Mouse (Mus musculus) intestine, embryonic 15.5 days (tissue): ENCODE results near the gene Tex9. TPM values are rescaled to one million over a fixed set of nuclear protein-coding genes. Genes with fewer than 3 reads are reported as not detected.

Experiments
- ATAC-seq: fragments of 200-750 bp; cut with Nextera tagmentation; 2 replicates; pipeline ENCODE4 v1.8.0; 2017; ENCODE audit warnings: moderate TSS enrichment, moderate library complexity
- H3K27ac ChIP-seq: fragments of 300-500 bp; sonication (generic); 2 replicates; pipeline ENCODE4 v1.5.1; 2015; ENCODE audit warnings: mild to moderate bottlenecking, inconsistent platforms
- H3K27me3 ChIP-seq: fragments of 300-500 bp; sonication (generic); replicated peaks from 2 replicates; pipeline ENCODE4 v1.6.1; 2015; ENCODE audit warnings: inconsistent platforms
- H3K36me3 ChIP-seq: fragments of 300-500 bp; sonication (generic); 2 replicates; pipeline ENCODE4 v1.6.1; 2015; ENCODE audit warnings: inconsistent platforms
- H3K4me1 ChIP-seq: fragments of 300-500 bp; sonication (generic); replicated peaks from 2 replicates; pipeline ENCODE4 v1.6.1; 2015; ENCODE audit warnings: inconsistent platforms
- H3K4me2 ChIP-seq: fragments of 300-500 bp; sonication (generic); replicated peaks from 2 replicates; pipeline ENCODE4 v1.6.1; 2015; ENCODE audit warnings: mild to moderate bottlenecking, inconsistent platforms
- H3K4me3 ChIP-seq: fragments of 300-500 bp; sonication (generic); replicated peaks from 2 replicates; pipeline ENCODE4 v1.5.1; 2015; ENCODE audit warnings: inconsistent platforms
- H3K9ac ChIP-seq: fragments of 300-500 bp; sonication (generic); 2 replicates; pipeline ENCODE4 v1.6.1; 2015; ENCODE audit warnings: inconsistent platforms
- H3K9me3 ChIP-seq: fragments of 300-500 bp; sonication (generic); 2 replicates; pipeline ENCODE4 v1.6.1; 2016; ENCODE audit warnings: inconsistent platforms
- WGBS: fragments of 180-500 bp; shearing (Covaris S2); methylation state at CpG from one replicate; pipeline ENCODE4 v1.1.7; 2015; 5-methylcytosine and 5-hydroxymethylcytosine counted together
- polyA plus RNA-seq: library from polyadenylated mRNA; unstranded; fragments of >200 nt; fragmentation: Nextera tagmentation; extraction: Ambion mirVana; gene quantifications from 2 replicates; pipeline ENCODE4 v1.2.1, GENCODE M21; 2015

Tex9 gene
- polyA plus RNA-seq, 1 experiment from 2014 or later: 21.1 TPM

DNA sequence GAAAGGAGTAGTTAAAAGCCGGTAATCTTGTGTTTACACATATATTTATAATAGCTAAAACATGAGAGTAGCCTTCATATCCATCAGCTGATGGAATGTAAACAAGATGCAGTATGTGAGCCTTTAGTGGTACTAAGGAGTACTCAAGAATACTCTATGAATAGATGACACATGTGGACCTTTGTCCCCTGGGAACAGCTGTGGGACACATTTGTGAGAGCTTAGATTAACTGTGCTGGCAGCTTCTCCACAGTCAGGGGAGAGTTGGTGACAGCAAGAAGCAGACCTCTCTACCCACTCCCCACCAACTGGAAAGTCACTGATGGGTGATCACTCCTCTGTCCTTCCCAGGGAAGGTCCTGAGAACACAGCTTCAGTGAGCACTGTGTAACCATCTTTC, 41.6 kb downstream of the Tex9 start:
- no peak for ATAC-seq
- no peak overlapping the region for H3K4me2 ChIP-seq
- no peak overlapping the region for H3K4me3 ChIP-seq
- H3K36me3 ChIP-seq: no peaks in the 10 kb centered on the region
- no peaks in the 10 kb centered on the region for H3K4me1 ChIP-seq
- no peaks in the 10 kb centered on the region for H3K9me3 ChIP-seq
- H3K27me3 ChIP-seq: no peaks in the 10 kb centered on the region
- H3K9ac ChIP-seq: no peak overlapping the region
- WGBS: 72% methylated on average over 1 of the region's 1 CpGs
- no peak overlapping the region for H3K27ac ChIP-seq

DNA sequence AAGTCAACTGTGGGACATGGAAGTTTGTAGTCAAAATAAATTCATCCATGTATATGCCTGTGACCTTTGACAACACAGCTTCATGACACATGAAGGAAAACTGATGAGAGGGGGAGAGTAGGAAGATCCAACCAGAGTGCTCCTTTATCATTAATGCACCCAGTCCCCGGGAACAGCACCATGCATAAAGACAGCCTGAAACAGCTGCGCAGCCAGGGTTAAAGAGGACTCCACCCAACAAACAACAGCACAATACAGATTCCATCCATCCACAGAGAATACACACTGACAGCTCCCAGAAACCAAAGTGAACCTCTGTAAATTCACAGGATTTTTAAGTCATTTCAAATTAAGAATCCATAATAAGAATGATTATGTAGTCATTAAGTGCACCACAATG, 42.2 kb downstream of the Tex9 start:
- no peaks in the 10 kb centered on the region for H3K27me3 ChIP-seq
- no peaks in the 10 kb centered on the region for H3K4me1 ChIP-seq
- H3K36me3 ChIP-seq: no peaks in the 10 kb centered on the region
- no peak overlapping the region for H3K9ac ChIP-seq
- H3K9me3 ChIP-seq: no peaks in the 10 kb centered on the region
- WGBS: 86% methylated on average over 2 of the region's 2 CpGs
- peak overlapping the region; percentile 38; the same call in 1 of the 2 replicates for H3K4me2 ChIP-seq
- H3K27ac ChIP-seq: no peak overlapping the region
- H3K4me3 ChIP-seq: no peak overlapping the region
- no peak for ATAC-seq

DNA sequence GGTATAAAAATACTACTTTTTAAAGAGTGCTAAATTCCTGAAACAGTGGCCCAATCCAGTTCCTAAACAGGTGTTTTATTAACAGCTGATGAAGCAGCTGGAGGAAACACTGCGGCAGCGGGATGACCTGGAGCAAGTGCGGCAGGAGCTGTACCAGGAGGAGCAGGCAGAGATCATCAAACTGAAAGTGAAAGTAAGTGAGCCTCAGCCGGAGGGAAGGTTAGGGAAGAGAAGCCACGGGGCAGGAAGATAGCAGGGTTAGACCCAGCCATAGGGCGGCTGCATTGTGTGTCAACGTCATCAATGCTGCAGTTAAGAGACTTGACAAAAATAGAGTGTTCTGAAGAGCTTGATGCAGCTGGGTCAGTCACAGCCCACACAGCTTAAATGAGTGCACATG, 42.6 kb downstream of the Tex9 start:
- Histone ChIP-seq H3K4me2 (peak overlapping the region; percentile 38), H3K4me3 (no peak overlapping the region)
- 58% methylated on average over 7 of the region's 7 CpGs for WGBS

DNA sequence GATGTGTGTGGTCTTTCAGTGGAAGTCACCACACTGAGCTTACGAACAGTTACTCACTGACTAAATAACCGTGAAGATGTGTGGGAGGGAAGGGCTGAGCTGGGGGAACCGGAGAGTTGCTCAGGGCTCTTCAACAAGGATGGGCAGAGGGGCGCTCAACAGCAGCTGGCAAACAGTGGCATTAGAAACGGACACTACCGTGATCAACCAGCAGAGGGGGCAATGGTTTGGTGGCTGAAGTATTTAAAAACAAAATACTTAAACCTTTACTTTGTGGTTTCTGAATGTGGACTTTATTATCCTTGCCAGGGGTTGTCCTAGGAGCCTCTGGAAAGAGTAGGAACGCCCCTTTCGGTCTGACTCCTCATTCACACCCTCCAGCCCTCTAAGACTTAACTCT, 44.0 kb downstream of the Tex9 start:
- Histone ChIP-seq H3K4me1 (no peaks in the 10 kb centered on the region), H3K27me3 (no peaks in the 10 kb centered on the region), H3K4me2 (no peak overlapping the region), H3K9ac (no peak overlapping the region), H3K9me3 (no peaks in the 10 kb centered on the region), H3K36me3 (no peaks in the 10 kb centered on the region), H3K4me3 (no peak overlapping the region), H3K27ac (no peak overlapping the region)
- no peak for ATAC-seq
- 58% methylated on average over 8 of the region's 8 CpGs for WGBS

More for the DNA sequence above, 42.6 kb downstream of the Tex9 start:
- no peak overlapping the region for H3K27ac ChIP-seq
- no peaks in the 10 kb centered on the region for H3K4me1 ChIP-seq
- no peaks in the 10 kb centered on the region for H3K27me3 ChIP-seq
- no peaks in the 10 kb centered on the region for H3K9me3 ChIP-seq
- H3K36me3 ChIP-seq: no peaks in the 10 kb centered on the region
- ATAC-seq: peak; percentile 78
- no peak overlapping the region for H3K9ac ChIP-seq

DNA sequence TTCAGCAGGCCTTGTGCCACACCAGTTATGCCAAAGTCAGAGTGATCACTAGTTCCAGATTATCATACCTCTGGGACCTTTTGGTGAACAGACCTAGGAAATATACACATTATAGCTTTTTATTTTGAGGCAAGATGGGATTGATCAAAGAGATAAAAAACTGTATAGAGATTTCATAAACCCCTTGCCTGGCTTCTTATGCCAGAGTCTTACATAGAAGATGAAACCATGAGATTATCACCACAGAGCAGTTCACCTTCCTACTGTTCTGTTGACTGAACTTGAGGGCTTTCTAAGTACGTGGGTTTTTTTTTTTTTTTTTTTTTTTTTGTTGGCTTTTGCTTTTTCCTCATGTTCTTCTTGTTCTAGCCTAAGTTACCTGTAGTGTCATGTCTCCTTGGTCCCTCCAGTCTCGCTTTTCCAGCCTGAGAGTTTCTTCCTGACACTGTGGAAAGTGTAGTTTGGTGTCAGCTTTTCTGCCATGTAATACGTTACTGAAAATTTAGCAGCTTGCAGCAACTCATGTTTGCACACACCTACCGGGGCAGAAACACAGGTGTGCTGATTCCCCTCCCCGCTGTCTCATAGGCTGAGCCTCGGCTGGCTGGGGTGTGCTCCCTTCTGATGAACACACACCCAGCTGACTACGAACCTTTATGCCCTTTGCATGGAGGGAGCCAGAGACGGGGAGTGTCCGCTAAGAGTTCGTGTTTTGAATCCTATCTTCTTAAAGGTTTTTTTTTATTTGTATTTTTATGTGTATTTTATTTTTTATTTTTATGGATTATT, 49.9 kb downstream of the Tex9 start:
- ATAC-seq: no peak
- Histone ChIP-seq H3K4me1 (peaks cover 9% of the 10 kb centered on the region), H3K27me3 (no peaks in the 10 kb centered on the region), H3K27ac (no peak overlapping the region), H3K4me2 (no peak overlapping the region), H3K9ac (no peak overlapping the region), H3K4me3 (no peak overlapping the region), H3K36me3 (no peaks in the 10 kb centered on the region), H3K9me3 (no peaks in the 10 kb centered on the region)
- 73% methylated on average over 10 of the region's 10 CpGs for WGBS

DNA sequence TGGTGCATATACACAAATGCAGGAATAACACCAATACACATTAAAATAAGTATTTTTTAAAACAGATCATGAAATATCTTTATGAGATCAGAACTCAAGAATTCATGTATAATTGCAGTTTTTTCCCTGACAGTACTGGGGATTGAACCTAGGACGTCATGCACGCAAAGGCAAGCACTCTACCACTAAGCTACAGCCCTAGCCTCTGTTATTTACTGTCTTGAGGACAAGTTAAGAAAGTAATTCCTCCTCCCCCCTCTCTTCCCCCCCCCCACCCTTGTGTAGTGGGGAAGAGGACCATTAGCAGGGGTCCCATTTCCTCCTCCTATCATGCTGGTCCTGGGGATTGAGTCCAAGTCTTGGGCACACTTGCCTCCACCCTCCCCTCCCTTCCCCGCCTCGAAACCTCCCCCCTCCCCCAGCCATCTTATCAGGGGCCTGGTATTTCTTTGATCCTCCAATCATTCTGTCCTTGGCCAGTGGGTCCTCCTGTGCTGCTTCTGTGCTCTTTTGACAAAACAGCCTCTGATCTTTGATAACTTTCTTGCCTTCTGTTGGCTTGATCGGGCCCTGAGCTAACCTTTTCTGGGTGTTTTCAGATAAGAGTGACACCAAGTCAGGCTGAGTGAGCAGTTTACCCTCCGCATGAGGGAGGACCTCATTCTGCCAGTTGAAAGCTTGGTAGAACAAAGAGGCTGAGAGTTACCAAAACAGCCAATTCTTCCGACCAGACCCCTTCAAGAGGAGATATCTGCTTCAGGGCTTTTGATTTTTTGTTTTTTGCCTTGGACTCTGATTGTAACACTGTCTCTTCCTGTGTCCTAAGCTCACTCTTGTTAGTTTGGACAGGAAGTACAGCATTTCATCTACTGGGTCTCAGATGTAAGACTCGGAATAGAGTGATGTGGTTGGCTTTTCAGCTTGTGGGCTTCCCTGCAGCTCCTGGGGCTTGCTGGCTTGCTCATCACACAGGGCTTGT, 50.8 kb downstream of the Tex9 start:
- H3K9me3 ChIP-seq: no peaks in the 10 kb centered on the region
- no peaks in the 10 kb centered on the region for H3K36me3 ChIP-seq
- peaks cover 9% of the 10 kb centered on the region for H3K4me1 ChIP-seq
- ATAC-seq: no peak
- no peaks in the 10 kb centered on the region for H3K27me3 ChIP-seq
- WGBS: 68% methylated on average over 8 of the region's 8 CpGs
- H3K9ac ChIP-seq: no peak overlapping the region
- no peak overlapping the region for H3K4me3 ChIP-seq
- no peak overlapping the region for H3K4me2 ChIP-seq
- no peak overlapping the region for H3K27ac ChIP-seq

DNA sequence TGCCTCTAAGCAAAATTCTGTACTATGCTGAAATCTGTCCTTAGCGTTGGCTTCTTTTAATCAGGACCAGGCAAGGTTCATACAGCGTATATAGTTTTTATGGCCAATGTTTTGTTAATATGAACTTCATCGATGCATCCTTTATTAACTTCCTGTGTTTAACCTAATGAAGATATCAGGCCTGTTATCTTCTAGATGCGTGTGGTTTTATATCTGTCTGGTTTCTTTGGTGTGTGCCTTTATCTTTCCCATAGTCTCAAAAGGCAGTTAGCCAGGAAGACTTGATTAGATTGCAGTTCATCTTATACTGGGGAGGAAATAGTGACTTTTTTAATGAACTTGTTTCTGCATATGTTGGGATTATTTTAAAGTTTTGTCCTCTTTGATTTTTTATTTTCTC, 51.7 kb downstream of the Tex9 start:
- Histone ChIP-seq H3K27me3 (no peaks in the 10 kb centered on the region), H3K4me1 (peaks cover 9% of the 10 kb centered on the region), H3K9ac (no peak overlapping the region), H3K9me3 (no peaks in the 10 kb centered on the region), H3K4me3 (no peak overlapping the region), H3K27ac (no peak overlapping the region), H3K4me2 (no peak overlapping the region), H3K36me3 (no peaks in the 10 kb centered on the region)
- ATAC-seq: no peak
- WGBS: 88% methylated on average over 4 of the region's 4 CpGs

DNA sequence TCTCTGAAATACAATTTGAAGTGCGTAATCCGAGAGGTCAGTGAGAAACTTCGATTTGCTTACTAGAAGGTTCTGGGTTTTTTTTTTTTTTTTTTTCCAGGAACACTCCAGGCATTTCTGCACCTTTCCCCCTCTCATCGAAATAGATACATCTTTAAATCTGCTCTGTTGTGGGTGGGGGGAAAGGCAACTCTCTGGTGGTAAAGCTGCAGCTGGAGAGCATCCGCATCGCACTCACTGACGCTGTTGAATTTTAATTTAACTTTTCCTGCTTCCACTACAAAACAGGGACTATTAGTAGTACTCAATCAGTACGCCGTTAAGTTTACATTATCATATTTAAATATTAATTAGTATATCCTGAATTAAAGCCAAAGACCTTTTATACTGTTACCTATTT, 53.3 kb downstream of the Tex9 start:
- H3K27ac ChIP-seq: peak overlapping the region; percentile 32; the same call in 1 of the 2 replicates
- WGBS: 1% methylated on average over 9 of the region's 9 CpGs
- ATAC-seq: peak; percentile 32

DNA sequence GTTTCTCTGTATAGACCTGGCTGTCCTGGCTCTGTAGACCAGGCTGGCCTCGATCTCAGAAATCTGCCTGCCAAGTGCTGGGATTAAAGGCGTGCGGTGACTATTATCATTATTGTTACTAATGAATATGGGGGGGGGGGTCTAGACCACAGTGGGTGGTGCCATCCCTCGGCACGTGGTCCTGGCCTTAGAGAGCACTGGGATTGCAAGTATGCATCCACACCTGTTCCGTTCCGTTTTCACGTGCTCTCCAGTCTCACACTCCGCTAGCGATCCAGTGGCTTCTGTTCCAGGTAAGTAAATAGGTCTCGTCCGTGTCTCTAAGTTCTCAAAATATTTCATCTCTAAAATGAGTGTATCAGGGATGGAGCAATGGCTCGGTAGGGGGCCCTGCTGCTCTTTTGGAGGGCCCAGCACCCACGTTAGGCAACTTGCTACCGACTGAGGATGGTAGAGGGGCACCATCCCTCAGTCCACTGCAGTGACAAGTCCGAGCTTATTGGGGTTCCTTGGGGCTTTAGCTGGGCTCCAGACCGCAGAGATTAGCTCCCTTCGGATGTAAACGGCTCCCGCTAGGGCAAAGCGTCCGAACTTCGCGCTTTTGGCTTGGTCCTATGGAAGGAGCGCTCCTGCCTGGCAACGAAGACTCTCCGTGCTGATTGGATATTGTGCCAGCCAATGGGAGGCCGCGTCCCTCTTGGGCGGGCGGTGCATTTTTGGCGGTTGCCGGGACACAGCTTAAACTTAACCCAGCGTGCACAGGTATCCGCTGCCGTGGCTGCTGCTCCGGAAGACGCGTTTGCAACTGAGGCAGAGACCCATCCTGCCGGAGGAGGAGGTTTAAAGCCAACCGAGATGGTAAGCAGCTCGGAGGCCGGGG, 54.0 kb downstream of the Tex9 start, which contains the start of gene Mns1:
Mns1 (plus strand) TSS at position 190 of the 880 bp plus-strand sequence.
- Histone ChIP-seq H3K9ac (peak within 1 kb of the TSS; percentile 60), H3K4me2 (peak within 1 kb of the TSS; percentile 99), H3K27me3 (no peaks in the 10 kb centered on the region), H3K9me3 (no peaks in the 10 kb centered on the region), H3K4me3 (peak within 1 kb of the TSS; percentile 66), H3K4me1 (peaks cover 9% of the 10 kb centered on the region), H3K36me3 (no peaks in the 10 kb centered on the region), H3K27ac (peak within 1 kb of the TSS; percentile 54; the same call in 1 of the 2 replicates)
- peak; percentile 99 for ATAC-seq
- 3% methylated on average over 43 of the region's 43 CpGs for WGBS

More for the DNA sequence above, 53.3 kb downstream of the Tex9 start:
- no peaks in the 10 kb centered on the region for H3K9me3 ChIP-seq
- no peaks in the 10 kb centered on the region for H3K36me3 ChIP-seq
- H3K4me1 ChIP-seq: peaks cover 9% of the 10 kb centered on the region
- no peaks in the 10 kb centered on the region for H3K27me3 ChIP-seq
- peak overlapping the region; percentile 60 for H3K9ac ChIP-seq
- H3K4me3 ChIP-seq: peak overlapping the region; percentile 66
- peak overlapping the region; percentile 99 for H3K4me2 ChIP-seq

DNA sequence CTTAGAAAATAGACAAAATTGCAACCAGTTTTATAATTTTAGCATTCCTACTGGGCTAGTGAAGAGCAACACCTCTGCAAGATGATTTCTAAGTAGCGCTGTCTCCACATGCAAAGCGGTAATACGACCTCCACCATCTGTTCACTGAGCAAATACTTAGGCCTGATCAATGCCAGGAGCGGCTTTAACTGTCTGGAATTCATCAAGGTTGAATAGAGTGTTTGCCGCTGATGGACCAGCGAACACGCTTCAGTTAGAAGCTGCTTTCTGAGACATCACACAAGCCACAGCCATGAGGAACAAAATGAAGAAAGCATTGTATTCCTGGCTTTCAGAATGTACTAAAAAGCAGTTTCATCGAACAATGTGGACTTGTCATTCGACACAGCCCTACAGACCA, 57.1 kb downstream of the Tex9 start:
- no peak overlapping the region for H3K9ac ChIP-seq
- H3K36me3 ChIP-seq: no peaks in the 10 kb centered on the region
- no peak overlapping the region for H3K27ac ChIP-seq
- no peaks in the 10 kb centered on the region for H3K27me3 ChIP-seq
- no peak for ATAC-seq
- WGBS: 62% methylated on average over 9 of the region's 9 CpGs
- H3K4me2 ChIP-seq: no peak overlapping the region
- no peaks in the 10 kb centered on the region for H3K9me3 ChIP-seq
- H3K4me1 ChIP-seq: peaks cover 9% of the 10 kb centered on the region
- no peak overlapping the region for H3K4me3 ChIP-seq

DNA sequence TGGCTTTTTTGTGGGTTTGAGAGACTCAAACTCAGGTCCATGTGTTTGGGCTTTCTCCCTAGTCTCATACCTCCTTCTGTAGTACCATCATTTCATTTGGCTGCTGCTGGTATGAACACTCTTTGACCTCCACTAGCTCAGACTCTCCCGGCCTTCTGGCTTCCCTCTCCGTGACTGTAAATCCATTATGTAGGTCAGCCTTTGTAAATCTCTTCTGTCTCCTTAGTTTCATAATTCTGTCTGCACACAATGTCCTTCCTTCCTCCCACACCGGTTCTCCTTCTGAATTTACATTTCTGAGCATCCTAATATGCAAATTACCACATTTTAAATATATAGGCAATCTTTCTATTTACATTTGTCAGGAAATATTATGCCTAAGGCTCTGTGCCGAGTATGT, 64.2 kb downstream of the Tex9 start:
- Histone ChIP-seq H3K27me3 (no peaks in the 10 kb centered on the region), H3K4me1 (no peaks in the 10 kb centered on the region), H3K4me3 (no peak overlapping the region), H3K9ac (no peak overlapping the region), H3K36me3 (no peaks in the 10 kb centered on the region), H3K4me2 (no peak overlapping the region), H3K27ac (no peak overlapping the region), H3K9me3 (no peaks in the 10 kb centered on the region)
- ATAC-seq: no peak
- WGBS: 58% methylated on average over 4 of the region's 4 CpGs
